Mouse (Mus musculus) adrenal gland, adult 8-10 months (tissue): Measurements from ENCODE around the gene Cacna1d. TPM values are rescaled to one million over a fixed set of nuclear protein-coding genes. Genes with fewer than 3 reads are reported as not detected.
A peak's percentile ranks its signal among the peaks of the same experiment; 100 is the strongest.

Source experiments
- DNase-seq: peaks from one replicate; pipeline ENCODE4 v3.0.0; 2022
- total RNA-seq, 4 experiments: library from RNA; stranded (reverse); gene quantifications; 2 replicates each; pipeline ENCODE4 v1.2.4; 2022

The Cacna1d gene
- total RNA-seq, 4 experiments from 2014 or later: 11.9 to 40.7 (median 22.2) TPM

- DNase-seq: no peak
These were observed 286.7 kb downstream of the Cacna1d start for GRCm38 (mm10) chr14:30204526-30204925.

- DNase-seq: no peak
These were observed 290.9 kb downstream of the Cacna1d start for GRCm38 (mm10) chr14:30200310-30200709.

GRCm38 (mm10) chr14:30198882-30199281 lies 292.4 kb downstream of the Cacna1d start:
- no peak for DNase-seq

GRCm38 (mm10) chr14:30198116-30198515 lies 293.1 kb downstream of the Cacna1d start:
- DNase-seq: no peak

- no peak for DNase-seq
These were observed 294.3 kb downstream of the Cacna1d start for GRCm38 (mm10) chr14:30196959-30197358.

- no peak for DNase-seq
These were observed 295.0 kb downstream of the Cacna1d start for GRCm38 (mm10) chr14:30196235-30196634.

GRCm38 (mm10) chr14:30190308-30190971 lies 300.8 kb downstream of the Cacna1d start:
- DNase-seq: no peak

GRCm38 (mm10) chr14:30185616-30186274 lies 305.5 kb downstream of the Cacna1d start:
- no peak for DNase-seq

- DNase-seq: no peak
These were observed 306.7 kb downstream of the Cacna1d start for GRCm38 (mm10) chr14:30184445-30185152.

- DNase-seq: no peak
These were observed 307.2 kb downstream of the Cacna1d start for GRCm38 (mm10) chr14:30184013-30184412.

GRCm38 (mm10) chr14:30182624-30183524 lies 308.4 kb downstream of the Cacna1d start:
- DNase-seq: no peak

- DNase-seq: peak; percentile 53
These were observed 312.9 kb downstream of the Cacna1d start for GRCm38 (mm10) chr14:30178306-30178705.

- peak; percentile 56 for DNase-seq
These were observed 313.4 kb downstream of the Cacna1d start for GRCm38 (mm10) chr14:30177850-30178249.

- no peak for DNase-seq
These were observed 315.9 kb downstream of the Cacna1d start for GRCm38 (mm10) chr14:30175362-30175761.

- DNase-seq: peak; percentile 12
These were observed 318.2 kb downstream of the Cacna1d start for GRCm38 (mm10) chr14:30172821-30173755.

- DNase-seq: no peak
These were observed 319.7 kb downstream of the Cacna1d start for GRCm38 (mm10) chr14:30171593-30171992.

- no peak for DNase-seq
These were observed 320.2 kb downstream of the Cacna1d start for GRCm38 (mm10) chr14:30171008-30171407.

- no peak for DNase-seq
These were observed 321.8 kb downstream of the Cacna1d start for GRCm38 (mm10) chr14:30169455-30169854.

GRCm38 (mm10) chr14:30168902-30169301 lies 322.4 kb downstream of the Cacna1d start:
- DNase-seq: no peak

- DNase-seq: no peak
These were observed 322.9 kb downstream of the Cacna1d start for GRCm38 (mm10) chr14:30168387-30168786.

GRCm38 (mm10) chr14:30167606-30168005 lies 323.6 kb downstream of the Cacna1d start:
- DNase-seq: no peak
